Mouse (Mus musculus) MN1 (cell line): ENCODE data around the gene Tcf20.

Source experiments
- DNase-seq: peaks from one replicate; pipeline ENCODE4 v3.0.0-alpha.2; 2016; ENCODE audit warnings: low spot score

Gene Tcf20

DNA sequence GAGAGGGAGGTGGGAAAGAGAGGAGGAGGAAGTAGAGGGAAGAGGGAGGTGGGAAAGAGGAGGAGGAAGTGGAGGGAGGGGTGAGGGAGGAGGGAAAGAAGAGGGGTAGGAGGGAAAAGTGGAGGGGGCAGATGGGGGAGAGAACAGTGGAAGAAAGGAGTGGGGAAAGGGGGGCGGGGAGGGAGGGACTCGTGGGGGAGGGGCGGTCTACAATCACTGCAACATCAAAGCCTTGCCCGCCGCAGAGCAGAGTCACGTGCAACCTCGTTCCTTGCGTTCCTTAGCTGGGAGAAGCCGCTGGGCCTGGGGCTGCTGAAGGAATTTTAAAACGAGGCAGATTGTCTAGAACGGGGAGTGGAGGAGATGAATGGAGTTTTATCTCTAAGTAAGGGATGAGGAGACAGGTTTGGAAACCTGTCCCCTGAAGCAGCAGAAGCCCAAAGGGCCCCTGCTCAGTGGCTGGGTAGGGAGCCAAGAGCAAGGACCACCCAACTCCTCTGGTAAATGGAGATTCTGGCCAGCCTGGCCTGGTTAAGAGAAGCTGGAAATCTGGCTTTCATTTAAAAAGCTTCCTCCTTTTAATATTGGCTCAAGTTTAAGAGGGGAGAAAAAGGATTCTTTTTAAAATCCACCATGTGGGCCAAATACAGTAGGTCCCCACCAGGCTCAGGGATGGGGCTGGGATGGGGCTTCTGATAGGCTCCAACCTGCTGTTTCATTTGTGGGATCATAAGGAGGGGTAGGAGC is 62.8 kb downstream of the Tcf20 start:
- DNase-seq: no peak

- no peak for DNase-seq
These were observed 64.1 kb downstream of the Tcf20 start for GRCm38 (mm10) chr15:82923531-82923930.

DNA sequence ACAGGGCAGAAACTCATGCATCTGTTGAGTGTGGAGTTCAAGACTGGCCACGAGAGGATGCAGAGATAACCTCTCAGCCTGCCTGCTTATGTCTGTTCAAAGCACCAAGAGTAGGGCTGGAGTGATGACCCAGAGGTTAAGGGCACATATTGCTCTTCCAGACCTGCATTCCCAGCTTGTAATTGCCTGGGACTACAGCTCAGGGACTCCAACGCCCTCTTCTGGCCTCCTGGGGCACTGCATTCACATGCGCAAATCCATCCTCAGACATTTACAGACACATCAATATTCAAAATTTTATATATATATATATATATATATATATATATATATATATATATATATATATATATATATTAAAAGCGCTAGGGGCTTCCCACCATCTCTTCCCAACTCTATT is 64.9 kb downstream of the Tcf20 start:
- DNase-seq: no peak

DNA sequence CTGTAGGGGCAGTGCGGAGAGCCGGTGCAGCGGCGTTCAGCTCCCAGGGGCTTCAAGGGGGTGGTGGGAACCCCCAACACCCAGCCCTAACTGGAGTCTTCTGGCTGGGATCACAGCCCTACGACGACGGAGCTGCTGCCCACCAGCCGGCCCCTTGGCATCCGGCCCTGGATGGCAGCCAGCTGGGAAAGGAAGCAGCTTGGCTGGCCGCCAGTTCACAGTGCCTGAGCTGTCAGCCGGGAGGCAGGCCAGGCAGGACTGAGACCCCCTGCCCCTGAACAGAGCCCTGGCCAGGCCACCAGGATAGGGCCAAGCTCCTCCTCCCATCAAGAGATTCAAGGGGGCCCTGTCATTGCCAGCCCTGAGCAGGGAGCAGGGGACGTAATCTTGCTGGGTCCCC is 65.6 kb downstream of the Tcf20 start:
- peak; percentile 92 for DNase-seq

- no peak for DNase-seq
These were observed 66.1 kb downstream of the Tcf20 start for GRCm38 (mm10) chr15:82921559-82921958.

DNA sequence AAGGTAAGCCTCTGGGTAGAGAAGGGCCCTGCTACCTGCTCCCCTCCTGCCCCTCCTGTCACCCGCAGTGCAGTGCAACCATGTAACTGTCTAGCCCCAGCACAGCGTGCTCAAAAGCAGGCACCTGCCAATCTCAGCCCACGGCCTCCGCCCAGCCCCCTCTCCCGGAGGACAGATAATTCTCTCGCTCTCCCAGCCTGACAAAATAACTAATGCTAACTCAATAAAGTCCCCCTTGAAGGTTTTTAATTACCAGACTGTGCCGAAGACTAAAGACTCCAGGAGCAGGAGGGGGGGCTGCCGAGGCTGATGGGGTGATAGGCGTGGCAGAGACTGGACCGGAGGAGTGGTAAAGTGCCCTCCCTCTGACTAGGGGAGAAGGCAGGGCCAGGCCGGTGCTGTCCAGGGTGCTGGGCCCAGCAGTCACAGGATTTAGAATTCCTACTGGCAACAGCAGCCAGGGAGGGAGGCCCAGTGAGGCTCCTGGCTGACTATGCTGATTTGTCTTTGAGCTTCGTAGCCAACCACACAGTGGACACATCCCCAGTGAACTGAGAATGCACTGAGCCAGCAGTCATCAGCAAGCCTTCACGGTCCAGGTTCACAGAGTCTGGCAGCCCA is 66.7 kb downstream of the Tcf20 start:
- DNase-seq: peak; percentile 59

- peak; percentile 65 for DNase-seq
These were observed 69.7 kb downstream of the Tcf20 start for GRCm38 (mm10) chr15:82917965-82918364.

DNA sequence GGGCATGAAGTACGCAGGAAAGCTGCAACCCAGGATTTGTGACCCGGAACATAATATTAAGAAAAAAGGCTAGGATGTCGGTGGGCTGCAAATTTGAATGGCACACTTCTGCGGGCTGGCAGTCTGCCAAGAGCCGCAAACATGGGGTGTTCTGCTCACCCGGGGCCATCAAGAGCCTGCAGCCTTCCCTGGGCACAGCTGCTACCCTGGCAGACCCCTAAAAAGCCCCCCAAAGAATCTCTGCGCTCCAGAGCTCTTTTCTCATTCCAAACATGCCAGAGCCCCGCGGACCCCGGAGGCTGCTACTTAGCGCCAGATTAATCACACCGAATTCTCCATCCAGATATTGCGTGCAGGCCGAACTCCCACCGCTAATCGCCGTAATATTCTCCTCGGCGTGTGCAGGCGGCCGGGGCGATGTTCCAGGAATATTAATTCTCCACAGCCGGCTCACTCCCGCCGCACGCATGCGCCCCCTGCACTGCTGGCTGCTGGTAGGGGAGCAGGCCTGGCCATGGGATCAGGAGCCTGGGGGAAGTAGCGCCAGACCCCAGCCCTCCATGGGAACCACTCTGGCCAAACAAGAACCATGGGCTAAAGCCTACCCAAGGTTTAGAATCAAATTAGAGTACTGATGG is 70.3 kb downstream of the Tcf20 start:
- peak; percentile 70 for DNase-seq

GRCm38 (mm10) chr15:82914455-82914854 is 73.2 kb downstream of the Tcf20 start:
- DNase-seq: no peak

- peak; percentile 60 for DNase-seq
These were observed 75.7 kb downstream of the Tcf20 start for GRCm38 (mm10) chr15:82911965-82912337.

- DNase-seq: no peak
These were observed 76.4 kb downstream of the Tcf20 start for GRCm38 (mm10) chr15:82911001-82911964.

GRCm38 (mm10) chr15:82910596-82910995 is 77.1 kb downstream of the Tcf20 start:
- DNase-seq: no peak

GRCm38 (mm10) chr15:82909791-82910190 is 77.9 kb downstream of the Tcf20 start:
- DNase-seq: no peak

- DNase-seq: no peak
These were observed 79.2 kb downstream of the Tcf20 start for GRCm38 (mm10) chr15:82908521-82908920.

DNA sequence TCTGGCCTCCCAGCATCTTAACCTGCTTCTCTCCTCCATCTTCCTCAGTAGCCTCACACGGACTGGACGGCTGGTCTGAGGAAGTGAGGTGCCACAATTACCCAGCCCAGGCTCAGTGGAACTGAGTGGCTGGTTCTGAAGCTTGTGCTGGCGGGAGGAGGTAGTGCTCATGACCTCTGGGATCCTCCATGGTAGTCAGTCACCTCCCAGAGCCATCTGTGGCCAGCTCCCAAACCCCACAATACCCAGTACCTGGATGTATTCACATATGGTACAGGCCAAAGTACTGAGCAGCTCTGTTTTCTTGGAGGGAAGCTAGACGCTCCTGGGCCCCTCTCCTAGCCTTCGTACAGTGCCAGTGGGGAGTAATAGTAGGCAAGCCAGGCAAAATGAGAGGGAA is 80.4 kb downstream of the Tcf20 start:
- no peak for DNase-seq

GRCm38 (mm10) chr15:82906574-82907061 is 81.1 kb downstream of the Tcf20 start:
- no peak for DNase-seq

DNA sequence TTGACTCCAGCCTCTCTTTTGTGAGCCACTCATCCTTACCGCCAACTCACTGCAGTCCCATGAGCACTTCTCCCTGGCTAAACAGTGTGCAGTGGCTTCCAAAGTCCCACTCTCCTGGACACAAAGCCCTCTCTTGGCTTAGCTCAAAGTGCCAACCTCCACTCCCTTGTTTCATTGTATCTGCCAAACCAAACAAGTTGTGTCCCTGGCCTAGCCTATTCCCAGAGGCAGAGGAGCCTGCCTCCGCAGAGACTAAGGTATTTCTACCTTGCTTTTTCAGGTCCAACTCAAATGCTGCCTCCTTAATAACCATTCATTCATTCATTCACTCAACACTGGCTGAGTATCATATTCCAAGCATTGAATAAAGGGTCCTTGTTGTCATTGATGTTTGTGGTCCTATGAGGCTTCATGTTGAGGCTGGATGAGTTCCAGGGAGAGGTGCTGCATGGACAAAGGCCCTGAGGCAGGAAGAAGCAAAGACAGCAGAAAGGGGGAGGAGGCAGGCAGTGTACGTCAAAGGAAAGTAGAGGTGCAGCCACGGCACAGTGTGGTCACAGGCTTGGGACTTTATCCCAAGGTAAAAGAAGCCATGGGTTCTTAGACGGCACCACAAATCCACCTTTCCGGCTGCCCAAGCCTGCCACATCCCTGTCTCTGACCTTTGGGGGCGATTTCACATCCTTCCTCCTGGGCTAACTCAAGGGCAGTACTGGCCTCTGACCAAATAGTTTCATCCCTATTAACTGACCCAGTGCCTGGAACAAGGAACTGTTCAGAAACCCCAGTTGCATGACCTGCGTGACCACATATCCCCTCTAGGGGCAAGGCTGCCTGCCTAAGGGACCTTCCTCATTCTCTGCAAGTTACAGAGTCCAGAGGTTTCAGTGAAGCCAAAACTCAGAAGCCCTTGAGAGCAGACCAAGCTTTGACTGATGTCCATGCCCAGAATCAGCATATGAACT is 82.0 kb downstream of the Tcf20 start:
- DNase-seq: no peak

DNA sequence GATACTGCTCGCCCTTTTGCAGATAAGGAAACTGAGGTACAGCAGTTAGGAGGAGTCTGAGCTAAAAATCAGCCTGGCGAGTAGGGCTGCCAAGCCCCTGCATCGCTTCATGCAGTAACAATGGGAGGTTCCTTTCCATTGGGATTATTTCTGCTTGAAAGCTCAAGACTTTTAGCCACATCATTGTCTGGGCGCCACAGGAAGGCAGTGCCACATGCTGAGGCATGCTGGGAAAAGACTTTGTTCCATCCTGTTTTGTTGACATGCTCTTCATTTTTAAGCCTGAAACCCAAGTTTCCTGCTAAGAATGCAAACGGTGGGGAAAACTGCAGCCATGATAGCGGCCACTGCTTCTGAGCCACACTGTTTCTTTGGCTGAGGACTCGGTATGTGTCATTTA is 83.1 kb downstream of the Tcf20 start:
- no peak for DNase-seq

- no peak for DNase-seq
These were observed 85.2 kb downstream of the Tcf20 start for GRCm38 (mm10) chr15:82902521-82902920.

- no peak for DNase-seq
These were observed 86.4 kb downstream of the Tcf20 start for GRCm38 (mm10) chr15:82901306-82901705.

- no peak for DNase-seq
These were observed 87.3 kb downstream of the Tcf20 start for GRCm38 (mm10) chr15:82900331-82900730.
